Mouse (Mus musculus) midbrain, postnatal 0 days (tissue): ENCODE measurements around the gene Apbb1ip. TPM values are rescaled to one million over a fixed set of nuclear protein-coding genes. Genes with fewer than 3 reads are reported as not detected.

Experiments used
- ATAC-seq: fragments of 200-750 bp; cut with Nextera tagmentation; 2 replicates; pipeline ENCODE4 v1.8.0; 2017; ENCODE audit warnings: moderate number of reproducible peaks, mild to moderate bottlenecking, moderate TSS enrichment, moderate library complexity; ENCODE audit not compliant: low FRiP score
- DNase-seq: peaks from one replicate; pipeline ENCODE4 v3.0.0-alpha.2; 2015; ENCODE audit warnings: low spot score
- H3K27ac ChIP-seq: fragments of 300-500 bp; sonication (generic); 2 replicates; pipeline ENCODE4 v1.5.1; 2014; ENCODE audit warnings: low read depth, mild to moderate bottlenecking, low read length, mixed read lengths
- H3K27me3 ChIP-seq: fragments of 300-500 bp; sonication (generic); 2 replicates; pipeline ENCODE4 v1.6.1; 2014; ENCODE audit warnings: low read length, control low read depth, mixed read lengths; ENCODE audit not compliant: insufficient read depth
- H3K36me3 ChIP-seq: fragments of 300-500 bp; sonication (generic); 2 replicates; pipeline ENCODE4 v1.6.1; 2014; ENCODE audit warnings: low read length, control low read depth, mixed read lengths; ENCODE audit not compliant: insufficient read depth
- H3K4me1 ChIP-seq: fragments of 300-500 bp; sonication (generic); 2 replicates; pipeline ENCODE4 v1.6.1; 2014; ENCODE audit warnings: mild to moderate bottlenecking, control low read depth, antibody characterized with exemption, low read length, mixed read lengths; ENCODE audit not compliant: insufficient read depth
- H3K4me2 ChIP-seq: fragments of 300-500 bp; sonication (generic); 2 replicates; pipeline ENCODE4 v1.6.1; 2014; ENCODE audit warnings: low read depth, mild to moderate bottlenecking, low read length, mixed read lengths; ENCODE audit not compliant: poor library complexity, severe bottlenecking
- H3K4me3 ChIP-seq: fragments of 300-500 bp; sonication (generic); 2 replicates; pipeline ENCODE4 v1.5.1; 2014; ENCODE audit warnings: low read depth, mild to moderate bottlenecking, low read length, moderate library complexity
- H3K9ac ChIP-seq: fragments of 300-500 bp; sonication (generic); replicated peaks from 2 replicates; pipeline ENCODE4 v1.6.1; 2014; ENCODE audit warnings: mild to moderate bottlenecking, low read length, moderate library complexity, mixed read lengths; ENCODE audit not compliant: poor library complexity, severe bottlenecking
- H3K9me3 ChIP-seq: fragments of 300-500 bp; sonication (generic); 2 replicates; pipeline ENCODE4 v1.6.1; 2016; ENCODE audit warnings: low read length, control low read depth
- CTCF ChIP-seq: IDR thresholded peaks from 2 replicates; pipeline ENCODE4 v1.5.1; 2016; ENCODE audit warnings: antibody characterized with exemption, mild to moderate bottlenecking
- WGBS: fragments of 180-500 bp; shearing (Covaris S2); extraction: QIAGEN DNeasy Blood & Tissue Kit; methylation state at CpG from one replicate; pipeline ENCODE4 v1.1.7; 2014; 5-methylcytosine and 5-hydroxymethylcytosine counted together
- polyA plus RNA-seq: library from polyadenylated mRNA; unstranded; fragments of >200 nt; fragmentation: Nextera tagmentation; extraction: Ambion mirVana; gene quantifications from 2 replicates; pipeline ENCODE4 v1.2.1, GENCODE M21; 2015
- total RNA-seq: library from RNA; depleted of rRNA; stranded (reverse); fragments of >200 nt; gene quantifications from 2 replicates; pipeline ENCODE4 v1.2.3, GENCODE M21; 2014

Apbb1ip gene
- total and polyA plus RNA-seq, 2 experiments from 2014 or later: 1.0 to 1.4 TPM

DNA sequence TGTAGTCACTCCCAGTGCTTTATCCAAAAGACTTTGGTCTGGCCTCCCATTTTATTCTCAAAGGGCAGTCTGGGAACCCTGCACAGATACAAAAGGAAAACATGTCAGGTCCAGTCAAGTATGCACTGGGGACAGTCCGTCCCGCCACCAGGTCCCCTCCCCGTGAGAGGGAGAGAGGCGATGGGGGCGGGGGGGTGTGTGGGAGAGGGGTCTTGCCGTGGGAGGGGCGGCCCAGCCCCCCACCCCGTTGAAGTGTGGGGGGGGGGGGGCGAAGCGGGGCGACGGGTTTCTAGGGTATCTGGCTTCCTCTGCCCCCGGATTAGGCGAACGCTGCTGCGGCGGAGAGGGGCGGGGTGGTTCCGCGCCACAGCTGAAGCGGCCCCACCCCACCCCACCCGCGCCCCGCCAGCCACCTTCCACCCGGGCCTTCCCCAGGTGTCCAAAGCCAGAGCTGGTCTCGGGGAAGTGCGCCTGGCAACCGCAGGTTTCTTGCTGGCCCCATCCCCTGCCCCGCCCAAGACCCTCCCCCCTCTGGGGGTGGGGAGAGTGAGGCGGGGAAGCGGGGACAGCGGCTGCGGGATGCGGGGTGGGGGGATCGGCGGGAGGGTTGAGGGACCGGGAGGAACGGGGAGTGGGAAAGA, 29.7 kb upstream of the Apbb1ip start:
- H3K36me3 ChIP-seq: no peaks in the 10 kb centered on the region
- no peaks in the 10 kb centered on the region for H3K4me1 ChIP-seq
- ATAC-seq: no peak
- no peaks in the 10 kb centered on the region for H3K27me3 ChIP-seq
- under 1% methylated on average over 21 of the region's 38 CpGs for WGBS
- no peaks in the 10 kb centered on the region for H3K9me3 ChIP-seq
- no peak overlapping the region for H3K9ac ChIP-seq
- peak; percentile 19 for DNase-seq
- H3K4me3 ChIP-seq: no peak overlapping the region
- H3K27ac ChIP-seq: no peak overlapping the region
- no peak overlapping the region for H3K4me2 ChIP-seq
- TF ChIP-seq CTCF: no peak

DNA sequence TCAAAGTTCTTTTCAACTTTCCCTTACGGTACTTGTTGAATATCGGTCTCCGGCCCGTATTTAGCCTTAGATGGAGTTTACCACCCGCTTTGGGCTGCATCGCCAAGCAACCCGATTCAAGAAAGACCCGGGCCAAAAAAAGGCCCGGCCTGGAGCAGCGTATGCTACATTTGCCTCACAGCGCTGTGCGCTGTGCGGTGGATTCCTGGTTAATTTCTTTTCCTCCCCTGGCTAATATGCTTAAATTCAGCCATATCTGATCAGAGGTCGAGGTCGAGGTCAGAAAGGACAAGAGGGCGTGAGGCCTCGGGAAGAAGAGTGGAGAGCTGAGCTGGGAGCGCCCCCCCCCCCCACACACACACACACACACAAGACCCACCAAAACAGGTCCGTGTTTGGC, 29.0 kb upstream of the Apbb1ip start:
- WGBS: 2% methylated on average over 19 of the region's 19 CpGs
- H3K9me3 ChIP-seq: no peaks in the 10 kb centered on the region
- H3K9ac ChIP-seq: no peak overlapping the region
- H3K4me1 ChIP-seq: no peaks in the 10 kb centered on the region
- H3K27me3 ChIP-seq: no peaks in the 10 kb centered on the region
- DNase-seq (peak; percentile 32), ATAC-seq (no peak)
- no peak overlapping the region for H3K4me2 ChIP-seq
- H3K4me3 ChIP-seq: no peak overlapping the region
- TF ChIP-seq CTCF: no peak
- no peaks in the 10 kb centered on the region for H3K36me3 ChIP-seq
- H3K27ac ChIP-seq: no peak overlapping the region

DNA sequence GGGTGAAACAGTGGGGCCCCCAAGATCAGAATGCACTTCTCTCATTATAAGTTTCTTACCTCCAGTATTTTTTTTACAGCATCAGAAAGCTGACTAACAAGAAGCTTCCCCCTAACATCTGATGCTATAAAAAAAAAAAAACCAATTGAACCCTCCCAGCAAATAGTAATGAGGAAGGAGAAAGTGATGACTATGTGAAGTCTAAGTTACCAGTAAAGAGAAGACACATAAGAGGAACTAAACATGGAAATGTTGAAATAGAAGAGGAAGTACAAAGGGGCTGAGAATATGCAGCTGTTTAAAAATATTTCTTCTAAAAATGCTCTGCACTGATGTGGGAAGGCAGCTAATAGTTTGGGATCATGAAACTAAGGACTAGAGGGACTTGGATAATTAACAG, 27.1 kb upstream of the Apbb1ip start:
- no peak overlapping the region for H3K4me3 ChIP-seq
- no peak for ATAC-seq

DNA sequence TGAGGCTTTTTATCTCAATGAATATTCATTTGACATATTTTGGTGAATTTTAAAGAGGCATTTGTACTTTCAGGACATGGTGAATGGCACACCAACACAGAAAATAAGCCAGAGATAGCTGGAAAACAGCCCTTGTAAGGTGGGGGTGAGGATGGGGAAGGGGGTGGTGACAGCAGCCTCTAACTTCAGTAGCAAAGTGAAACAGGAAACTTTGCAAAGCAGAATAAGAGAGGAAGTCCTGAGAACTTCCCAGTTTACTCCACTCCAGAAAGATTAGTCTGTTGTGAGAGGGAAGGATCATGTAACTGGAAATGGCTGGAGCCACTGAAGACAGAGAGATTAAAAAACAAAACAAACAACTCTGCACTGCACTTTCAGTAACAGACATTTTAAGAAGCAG, 26.0 kb upstream of the Apbb1ip start:
- Histone ChIP-seq H3K27ac (no peak overlapping the region), H3K9ac (no peak overlapping the region), H3K4me1 (no peaks in the 10 kb centered on the region), H3K4me3 (no peak overlapping the region), H3K36me3 (no peaks in the 10 kb centered on the region), H3K4me2 (no peak overlapping the region), H3K27me3 (no peaks in the 10 kb centered on the region), H3K9me3 (no peaks in the 10 kb centered on the region)
- ATAC-seq: no peak
- no peak for TF ChIP-seq CTCF
- no peak for DNase-seq

More for the DNA sequence above, 27.1 kb upstream of the Apbb1ip start:
- Histone ChIP-seq H3K4me1 (no peaks in the 10 kb centered on the region), H3K9ac (no peak overlapping the region), H3K36me3 (no peaks in the 10 kb centered on the region), H3K9me3 (no peaks in the 10 kb centered on the region), H3K27ac (no peak overlapping the region), H3K27me3 (no peaks in the 10 kb centered on the region), H3K4me2 (no peak overlapping the region)
- TF ChIP-seq CTCF: no peak
- DNase-seq: no peak

DNA sequence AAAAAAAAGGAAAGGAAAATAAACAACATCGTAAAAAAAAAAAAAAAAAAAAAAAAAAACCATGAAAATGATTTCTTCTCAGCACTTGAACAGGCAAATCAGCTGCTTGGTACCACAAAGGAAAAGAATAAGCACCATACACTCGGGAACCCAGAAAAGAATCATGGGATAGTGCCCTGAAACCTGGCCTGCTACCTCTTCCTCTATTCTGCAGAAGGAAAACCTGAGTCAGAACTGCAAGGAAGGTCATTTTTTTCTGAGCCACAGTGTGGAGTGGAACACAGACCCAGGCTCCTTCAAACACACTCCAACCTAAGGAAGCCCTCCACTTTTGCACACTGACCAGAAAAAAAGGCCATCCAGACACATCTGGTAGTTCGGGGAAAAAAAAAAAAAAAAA, 24.1 kb upstream of the Apbb1ip start:
- Histone ChIP-seq H3K4me3 (no peak overlapping the region), H3K4me2 (no peak overlapping the region), H3K9me3 (no peaks in the 10 kb centered on the region), H3K4me1 (no peaks in the 10 kb centered on the region), H3K27me3 (no peaks in the 10 kb centered on the region), H3K36me3 (no peaks in the 10 kb centered on the region), H3K9ac (no peak overlapping the region), H3K27ac (no peak overlapping the region)
- 82% methylated on average over 3 of the region's 3 CpGs for WGBS
- DNase-seq (no peak), ATAC-seq (no peak)
- no peak for TF ChIP-seq CTCF

DNA sequence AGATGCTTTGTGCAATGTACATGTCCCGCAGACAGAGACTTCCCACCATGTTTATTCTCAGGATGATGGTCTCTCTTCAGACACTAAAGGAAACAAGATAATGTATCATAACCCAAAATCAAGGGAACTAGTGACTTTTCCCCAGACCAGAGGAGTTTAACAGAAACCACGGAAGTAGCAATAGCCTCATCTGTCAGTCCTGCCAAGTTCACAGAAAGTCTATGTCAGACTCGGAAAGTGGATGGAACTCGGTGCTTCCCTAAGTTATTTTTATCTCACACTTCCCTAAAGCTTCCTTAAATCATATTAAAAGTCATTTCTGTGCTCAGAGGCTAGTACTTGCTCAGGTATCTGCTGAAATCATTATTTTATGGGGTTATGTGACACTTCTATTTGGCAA, 21.4 kb upstream of the Apbb1ip start:
- Histone ChIP-seq H3K4me1 (no peaks in the 10 kb centered on the region), H3K27ac (no peak overlapping the region), H3K4me3 (no peak overlapping the region), H3K4me2 (no peak overlapping the region), H3K9ac (no peak overlapping the region), H3K36me3 (no peaks in the 10 kb centered on the region), H3K27me3 (no peaks in the 10 kb centered on the region), H3K9me3 (no peaks in the 10 kb centered on the region)
- WGBS: 90% methylated on average over 4 of the region's 4 CpGs
- DNase-seq: no peak
- TF ChIP-seq CTCF: no peak
- ATAC-seq: no peak
